16 mouse cellular contexts compared by ENCODE assay signal in the genomic region with DNA sequence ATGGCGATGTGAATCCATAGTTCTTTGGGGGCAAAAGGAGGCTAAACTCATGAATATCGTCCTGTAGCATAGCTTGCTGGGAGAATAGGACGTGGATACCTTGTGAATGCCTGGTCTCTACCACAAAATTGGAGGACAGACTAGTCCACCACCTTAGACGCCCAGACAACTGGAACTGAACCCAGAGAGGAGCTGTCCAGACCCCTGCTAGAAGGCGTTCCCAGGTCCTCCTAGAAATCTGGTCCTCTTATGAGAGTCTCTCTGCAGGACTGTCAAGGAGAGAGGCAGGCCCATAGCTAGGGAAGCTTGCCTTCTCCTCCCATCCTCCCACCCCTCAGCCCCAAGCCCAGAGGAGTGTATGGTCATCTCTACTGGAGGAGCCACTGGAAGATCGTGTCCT. TPM values are rescaled to one million over a fixed set of nuclear protein-coding genes. Genes with fewer than 3 reads are reported as not detected.
"Had no signal": no experiment of that assay in that cellular context is flagged by ENCODE, and none has a peak within 500 bp of the region (broad histone marks: within the 10 kb centered on the region; RNA-seq: fewer than 3 reads in every experiment).

No protein-coding gene starts in this region.

- ATAC-seq: midbrain, embryonic 16.5 days had no signal

- H3K4me3 ChIP-seq: megakaryocyte, embryonic 14.5 days had no signal

- DNase-seq: kidney, adult 18-20 months; kidney, postnatal 10 days; kidney, postnatal 4 days; lung, postnatal 10 days; lung, postnatal 4 days; thymus, postnatal 4 days had no signal

- H3K36me3 ChIP-seq: limb, embryonic 13.5 days had no signal

- H3K9ac ChIP-seq: lung, embryonic 14.5 days had no signal

- H3K27ac ChIP-seq: limb, embryonic 13.5 days had no signal

- H3K27me3 ChIP-seq: limb, embryonic 13.5 days had no signal

- H3K9me3 ChIP-seq: limb, embryonic 13.5 days had no signal

- H3K4me2 ChIP-seq: liver, embryonic 11.5 days; lung, embryonic 14.5 days; midbrain, embryonic 11.5 days had no signal

RNA-seq across cellular contexts. Expression of a gene that starts 57.9 kb away (rescaled TPM):
- total RNA-seq: layer of hippocampus, postnatal 25 days; left cerebral cortex, adult 8-10 months; left cerebral cortex, postnatal 36 days had no signal
- polyA plus RNA-seq: kidney, embryonic 14.5 days; midbrain, embryonic 16.5 days had no signal
